Mouse (Mus musculus) olfactory bulb, adult 2 months (tissue): ENCODE data around the gene Ralgps2.

Source experiments
- CTCF ChIP-seq: fragments of 200-500 bp; IDR thresholded peaks from 2 replicates; pipeline ENCODE4 v1.5.1; 2012; ENCODE audit warnings: low read depth, mild to moderate bottlenecking, low read length, moderate library complexity; ENCODE audit not compliant: insufficient read depth
- POLR2A ChIP-seq: fragments of 200-500 bp; IDR thresholded peaks from 2 replicates; pipeline ENCODE4 v1.6.1; 2012; ENCODE audit warnings: mild to moderate bottlenecking, low read depth, low read length, moderate library complexity; ENCODE audit not compliant: insufficient read depth

- TF ChIP-seq CTCF, result no peak
- TF ChIP-seq POLR2A, result no peak
These were observed 161.5 kb downstream of the Ralgps2 start for GRCm38 (mm10) chr1:156777896-156778295.
